Mouse (Mus musculus) testis, adult 2 months (tissue): ENCODE results near the gene Irgc1.

ENCODE experiments used
- CTCF ChIP-seq: fragments of 200-500 bp; IDR thresholded peaks from 2 replicates; pipeline ENCODE4 v1.5.1; 2012; ENCODE audit warnings: low read depth, mild to moderate bottlenecking, inconsistent platforms, low read length, moderate library complexity; ENCODE audit not compliant: control insufficient read depth, insufficient read depth, insufficient replicate concordance
- POLR2A ChIP-seq: fragments of 200-500 bp; IDR thresholded peaks from 2 replicates; pipeline ENCODE4 v1.6.1; 2012; ENCODE audit warnings: low read depth, mild to moderate bottlenecking, inconsistent platforms, low read length, moderate library complexity; ENCODE audit not compliant: control insufficient read depth

DNA sequence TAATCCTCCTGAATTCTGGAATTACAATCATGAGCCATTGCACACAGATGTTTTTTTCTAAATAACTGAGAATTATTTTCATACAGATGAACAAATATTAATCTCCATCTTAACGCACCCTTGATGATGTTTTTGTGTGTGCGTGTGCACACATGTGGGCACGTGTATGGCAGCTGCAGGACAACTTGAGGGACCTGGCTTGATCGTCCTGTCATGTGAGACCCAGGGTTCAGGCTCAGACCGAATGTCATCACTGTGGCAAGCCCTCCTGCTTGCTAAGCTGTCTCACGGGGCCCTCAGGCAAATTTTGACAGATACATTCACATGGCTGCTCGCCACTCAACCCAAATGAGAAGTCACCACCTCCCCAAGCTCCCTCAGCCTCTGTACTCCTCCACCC is 61.6 kb downstream of the Irgc1 start:
- TF ChIP-seq POLR2A (no peak), CTCF (no peak)
